Mouse (Mus musculus) MEL (cell line): ENCODE measurements at regions not wholly inside any gene's neighbourhood (a gene's known extent, or its start where the extent isn't known, plus 50 kb on each side); places are given as distances from the start of the nearest gene placed in this dataset.

Experiments
- DNase-seq: peaks from one replicate; pipeline ENCODE4 v3.0.0; 2011; ENCODE audit warnings: low read depth, low spot score
- H3K27ac ChIP-seq: 2 replicates; pipeline ENCODE4 v1.5.1; 2012; ENCODE audit warnings: low read depth, mild to moderate bottlenecking, control low read depth, low read length, moderate library complexity; ENCODE audit not compliant: control insufficient read depth
- H3K27me3 ChIP-seq, 2 experiments: fragments of 150-350 bp in 1 of 2; sonication (generic) in 1 of 2; 2 replicates each; pipeline ENCODE4 v1.6.1; 2012; ENCODE audit warnings: low read length in 2 of 2, mild to moderate bottlenecking in 2 of 2, improper control_type of control experiment in 1 of 2, moderate library complexity in 1 of 2; ENCODE audit not compliant: insufficient read depth in 2 of 2, control insufficient read depth in 1 of 2
- H3K36me3 ChIP-seq, 2 experiments: 2 replicates each; pipeline ENCODE4 v1.6.1; 2012 to 2014; ENCODE audit warnings: low read length in 2 of 2, improper control_type of control experiment in 1 of 2, inconsistent platforms in 1 of 2, mild to moderate bottlenecking in 1 of 2; ENCODE audit not compliant: insufficient read depth in 2 of 2, control insufficient read depth in 1 of 2
- H3K4me1 ChIP-seq, 2 experiments: fragments of 150-350 bp in 1 of 2; sonication (generic) in 1 of 2; 2 replicates each; pipeline ENCODE4 v1.6.1; 2012; ENCODE audit warnings: low read length in 2 of 2, improper control_type of control experiment in 1 of 2, mild to moderate bottlenecking in 1 of 2; ENCODE audit not compliant: insufficient read depth in 2 of 2, control insufficient read depth in 1 of 2
- H3K4me3 ChIP-seq, 2 experiments: fragments of 150-350 bp in 1 of 2; sonication (generic) in 1 of 2; 2 replicates each; pipeline ENCODE4 v1.5.1; 2012; ENCODE audit warnings: low read depth in 2 of 2, low read length in 2 of 2, mild to moderate bottlenecking in 2 of 2, moderate library complexity in 2 of 2, control low read depth in 1 of 2, improper control_type of control experiment in 1 of 2; ENCODE audit not compliant: control insufficient read depth in 1 of 2, insufficient read depth in 1 of 2
- H3K79me2 ChIP-seq: 2 replicates; pipeline ENCODE4 v1.6.1; 2012; ENCODE audit warnings: mild to moderate bottlenecking, low read length, moderate library complexity; ENCODE audit not compliant: control insufficient read depth, poor library complexity, insufficient read depth
- H3K9ac ChIP-seq: 2 replicates; pipeline ENCODE4 v1.6.1; 2012; ENCODE audit warnings: low read depth, mild to moderate bottlenecking, control low read depth, low read length, moderate library complexity; ENCODE audit not compliant: control insufficient read depth, poor library complexity, severe bottlenecking
- H3K9me3 ChIP-seq: fragments of 150-350 bp; sonication (generic); replicated peaks from 2 replicates; pipeline ENCODE4 v1.6.1; 2012; ENCODE audit warnings: mild to moderate bottlenecking, low read length, improper control_type of control experiment, moderate library complexity; ENCODE audit not compliant: insufficient read depth
- CHD1 ChIP-seq: IDR thresholded peaks from 2 replicates; pipeline ENCODE4 v1.6.1; 2012; ENCODE audit warnings: low read depth, mild to moderate bottlenecking, inconsistent platforms, low read length, improper control_type of control experiment
- CHD2 ChIP-seq: IDR thresholded peaks from 2 replicates; pipeline ENCODE4 v1.6.1; 2011; ENCODE audit warnings: low read length, improper control_type of control experiment
- CTCF ChIP-seq, 3 experiments: IDR thresholded peaks in 2 of 3; conservative IDR thresholded peaks in 1 of 3; 2 replicates each; pipeline ENCODE4 v1.5.1; 2011 to 2012; ENCODE audit warnings: low read length in 3 of 3, low read depth in 2 of 3, mild to moderate bottlenecking in 2 of 3, improper control_type of control experiment in 1 of 3, inconsistent platforms in 1 of 3, mixed read lengths in 1 of 3, moderate library complexity in 1 of 3; ENCODE audit not compliant: control insufficient read depth in 1 of 3, insufficient read depth in 1 of 3, poor library complexity in 1 of 3, severe bottlenecking in 1 of 3
- ELF1 ChIP-seq: IDR thresholded peaks from 2 replicates; pipeline ENCODE4 v1.6.1; 2014; ENCODE audit warnings: low read depth, mild to moderate bottlenecking, inconsistent platforms, low read length, improper control_type of control experiment, moderate library complexity
- ETS1 ChIP-seq: IDR thresholded peaks from 2 replicates; pipeline ENCODE4 v1.6.1; 2012; ENCODE audit warnings: low read depth, mild to moderate bottlenecking, inconsistent platforms, low read length, improper control_type of control experiment, moderate library complexity
- GABPA ChIP-seq: IDR thresholded peaks from 2 replicates; pipeline ENCODE4 v1.6.1; 2012; ENCODE audit warnings: low read depth, mild to moderate bottlenecking, inconsistent platforms, low read length, improper control_type of control experiment, moderate library complexity
- GATA1 ChIP-seq: IDR thresholded peaks from 2 replicates; pipeline ENCODE4 v1.6.1; 2011; ENCODE audit warnings: low read depth, low read length, improper control_type of control experiment
- HCFC1 ChIP-seq: IDR thresholded peaks from 2 replicates; pipeline ENCODE4 v1.6.1; 2012; ENCODE audit warnings: low read depth, mild to moderate bottlenecking, inconsistent platforms, low read length, improper control_type of control experiment, moderate library complexity
- MEF2A ChIP-seq: IDR thresholded peaks from 2 replicates; pipeline ENCODE4 v1.6.1; 2014; ENCODE audit warnings: low read depth, mild to moderate bottlenecking, inconsistent platforms, low read length, improper control_type of control experiment; ENCODE audit not compliant: poor library complexity, insufficient replicate concordance, severe bottlenecking; ENCODE audit errors: extremely low read depth
- MXI1 ChIP-seq: IDR thresholded peaks from 2 replicates; pipeline ENCODE4 v1.6.1; 2011; ENCODE audit warnings: mild to moderate bottlenecking, low read depth, low read length, improper control_type of control experiment
- MYC ChIP-seq: IDR thresholded peaks from 2 replicates; pipeline ENCODE4 v1.6.1; 2011; ENCODE audit warnings: low read depth, mild to moderate bottlenecking, low read length, improper control_type of control experiment, moderate library complexity
- RAD21 ChIP-seq: IDR thresholded peaks from 2 replicates; pipeline ENCODE4 v1.6.1; 2011; ENCODE audit warnings: mild to moderate bottlenecking, low read depth, low read length, improper control_type of control experiment
- RCOR1 ChIP-seq: IDR thresholded peaks from 2 replicates; pipeline ENCODE4 v1.6.1; 2012; ENCODE audit warnings: low read depth, mild to moderate bottlenecking, inconsistent platforms, low read length, improper control_type of control experiment
- SMC3 ChIP-seq: IDR thresholded peaks from 2 replicates; pipeline ENCODE4 v1.6.1; 2011; ENCODE audit warnings: low read depth, low read length, improper control_type of control experiment
- TAL1 ChIP-seq: IDR thresholded peaks from 2 replicates; pipeline ENCODE4 v1.6.1; 2012; ENCODE audit warnings: mild to moderate bottlenecking, inconsistent platforms, low read length, moderate library complexity, mixed read lengths
- TBP ChIP-seq: IDR thresholded peaks from 2 replicates; pipeline ENCODE4 v1.8.0; 2011; ENCODE audit warnings: low read depth, low read length, improper control_type of control experiment
- TCF12 ChIP-seq: IDR thresholded peaks from 2 replicates; pipeline ENCODE4 v1.6.1; 2014; ENCODE audit warnings: low read depth, mild to moderate bottlenecking, inconsistent platforms, low read length, improper control_type of control experiment, moderate library complexity
- UBTF ChIP-seq: IDR thresholded peaks from 2 replicates; pipeline ENCODE4 v1.6.1; 2012; ENCODE audit warnings: low read depth, mild to moderate bottlenecking, inconsistent platforms, low read length, improper control_type of control experiment, moderate library complexity, borderline replicate concordance; ENCODE audit not compliant: insufficient read depth
- USF1 ChIP-seq: IDR thresholded peaks from 2 replicates; pipeline ENCODE4 v1.6.1; 2014; ENCODE audit warnings: low read depth, mild to moderate bottlenecking, inconsistent platforms, low read length, improper control_type of control experiment, moderate library complexity
- ZMIZ1 ChIP-seq: IDR thresholded peaks from 2 replicates; pipeline ENCODE4 v1.6.1; 2012; ENCODE audit warnings: low read depth, mild to moderate bottlenecking, inconsistent platforms, low read length, improper control_type of control experiment, moderate library complexity
- ZNF384 ChIP-seq: IDR thresholded peaks from 2 replicates; pipeline ENCODE4 v1.6.1; 2012; ENCODE audit warnings: low read depth, mild to moderate bottlenecking, inconsistent platforms, low read length, improper control_type of control experiment

- Histone ChIP-seq H3K4me1 (no peaks in the 10 kb centered on the region), H3K9ac (no peak overlapping the region), H3K79me2 (no peaks in the 10 kb centered on the region), H3K4me3 (no peak overlapping the region), H3K27me3 (no peaks in the 10 kb centered on the region), H3K9me3 (no peaks in the 10 kb centered on the region), H3K36me3 (no peaks in the 10 kb centered on the region), H3K27ac (no peak overlapping the region)
- DNase-seq, result no peak
- TF ChIP-seq CHD2 (no peak), ETS1 (no peak), CTCF (IDR thresholded peaks at IDR 0.05 in 2 of 3, conservative IDR thresholded peaks at IDR 0.05 in 1 of 3; ENCODE audit: control insufficient read depth in 1 of 3, insufficient read depth in 1 of 3, low read depth in 2 of 3, low read length in 3 of 3, poor library complexity in 1 of 3, severe bottlenecking in 1 of 3) (no peak), ZMIZ1 (no peak), TBP (no peak), RCOR1 (no peak)
Observed at GRCm38 (mm10) chr8:55680436-55680835, 226.3 kb downstream of the Adam29 start.

- Histone ChIP-seq H3K27me3 (no peaks in the 10 kb centered on the region), H3K4me3 (no peak overlapping the region), H3K9ac (no peak overlapping the region), H3K27ac (no peak overlapping the region), H3K79me2 (no peaks in the 10 kb centered on the region)
- no peak for TF ChIP-seq TBP
- no peak for TF ChIP-seq UBTF
- TF ChIP-seq, all 39 proteins: peak for 0
- no peaks in the 10 kb centered on the region for H3K9me3 ChIP-seq
- no peaks in the 10 kb centered on the region for H3K36me3 ChIP-seq
- no peaks in the 10 kb centered on the region for H3K4me1 ChIP-seq
- no peak for DNase-seq
Observed at GRCm38 (mm10) chr8:55638716-55639115, 268.0 kb downstream of the Adam29 start.

- no peak for DNase-seq
- Histone ChIP-seq H3K79me2 (no peaks in the 10 kb centered on the region), H3K9me3 (no peaks in the 10 kb centered on the region), H3K36me3 (no peaks in the 10 kb centered on the region), H3K27me3 (no peaks in the 10 kb centered on the region), H3K4me1 (no peaks in the 10 kb centered on the region), H3K4me3 (no peak overlapping the region), H3K27ac (no peak overlapping the region), H3K9ac (no peak overlapping the region)
- TF ChIP-seq RAD21 (no peak), HCFC1 (no peak), ZNF384 (no peak), GABPA (no peak), CHD1 (no peak), TCF12 (no peak), MXI1 (no peak), ELF1 (no peak), MYC (no peak), GATA1 (no peak), SMC3 (no peak), ZMIZ1 (no peak), USF1 (no peak), TAL1 (no peak), UBTF (no peak), RCOR1 (no peak), CTCF (IDR thresholded peaks at IDR 0.05 in 2 of 3, conservative IDR thresholded peaks at IDR 0.05 in 1 of 3; ENCODE audit: control insufficient read depth in 1 of 3, insufficient read depth in 1 of 3, low read depth in 2 of 3, low read length in 3 of 3, poor library complexity in 1 of 3, severe bottlenecking in 1 of 3) (no peak), MEF2A (no peak)
Observed at GRCm38 (mm10) chr8:55622399-55622798, 284.3 kb downstream of the Adam29 start.
